Mouse (Mus musculus): ENCODE results near the gene Hes1.
"Not testable (repeated sequence)": the region's sequence is repeated elsewhere in the genome, so short reads cannot be mapped to it uniquely, and the experiment has no call there.

Gene Hes1

GRCm38 (mm10) chr16:30069950-30070770 lies 6.0 kb downstream of the Hes1 start:
- peak; percentile 95 for DNase-seq (ENCODE audit: inconsistent ontology term)

- no peak for DNase-seq (ENCODE audit: inconsistent ontology term)
These were observed 6.6 kb downstream of the Hes1 start for GRCm38 (mm10) chr16:30070771-30071191.

GRCm38 (mm10) chr16:30073317-30073716 lies 9.1 kb downstream of the Hes1 start:
- DNase-seq (ENCODE audit: inconsistent ontology term): no peak

- no peak for DNase-seq (ENCODE audit: inconsistent ontology term)
These were observed 17.3 kb downstream of the Hes1 start for GRCm38 (mm10) chr16:30081498-30081897.

- DNase-seq (ENCODE audit: inconsistent ontology term): no peak
These were observed 17.8 kb downstream of the Hes1 start for GRCm38 (mm10) chr16:30081980-30082379.

- no peak for DNase-seq (ENCODE audit: inconsistent ontology term)
These were observed 18.8 kb downstream of the Hes1 start for GRCm38 (mm10) chr16:30082965-30083364.

GRCm38 (mm10) chr16:30083536-30083935 lies 19.4 kb downstream of the Hes1 start:
- DNase-seq (ENCODE audit: inconsistent ontology term): no peak

GRCm38 (mm10) chr16:30088646-30089045 lies 24.5 kb downstream of the Hes1 start:
- DNase-seq (ENCODE audit: inconsistent ontology term): no peak

GRCm38 (mm10) chr16:30090200-30090865 lies 26.1 kb downstream of the Hes1 start:
- no peak for DNase-seq (ENCODE audit: inconsistent ontology term)

GRCm38 (mm10) chr16:30096050-30096449 lies 31.9 kb downstream of the Hes1 start:
- DNase-seq (ENCODE audit: inconsistent ontology term): peak; percentile 5

- DNase-seq (ENCODE audit: inconsistent ontology term): no peak
These were observed 32.3 kb downstream of the Hes1 start for GRCm38 (mm10) chr16:30096475-30096874.

- peak; percentile 22 for DNase-seq (ENCODE audit: inconsistent ontology term)
These were observed 34.9 kb downstream of the Hes1 start for GRCm38 (mm10) chr16:30099124-30099523.

- no peak for DNase-seq (ENCODE audit: inconsistent ontology term)
These were observed 38.1 kb downstream of the Hes1 start for GRCm38 (mm10) chr16:30102149-30102915.

GRCm38 (mm10) chr16:30102982-30103381 lies 38.8 kb downstream of the Hes1 start:
- no peak for DNase-seq (ENCODE audit: inconsistent ontology term)

- DNase-seq (ENCODE audit: inconsistent ontology term): no peak
These were observed 39.3 kb downstream of the Hes1 start for GRCm38 (mm10) chr16:30103495-30103894.

- DNase-seq (ENCODE audit: inconsistent ontology term): no peak
These were observed 40.2 kb downstream of the Hes1 start for GRCm38 (mm10) chr16:30104363-30104762.

GRCm38 (mm10) chr16:30105476-30105875 lies 41.3 kb downstream of the Hes1 start:
- DNase-seq (ENCODE audit: inconsistent ontology term): no peak

- DNase-seq (ENCODE audit: inconsistent ontology term): not testable (repeated sequence)
These were observed 44.0 kb downstream of the Hes1 start for GRCm38 (mm10) chr16:30108167-30108566.

- no peak for DNase-seq (ENCODE audit: inconsistent ontology term)
These were observed 46.3 kb downstream of the Hes1 start for GRCm38 (mm10) chr16:30110466-30110865.

GRCm38 (mm10) chr16:30111069-30111468 lies 46.9 kb downstream of the Hes1 start:
- no peak for DNase-seq (ENCODE audit: inconsistent ontology term)

GRCm38 (mm10) chr16:30111566-30111965 lies 47.4 kb downstream of the Hes1 start:
- DNase-seq (ENCODE audit: inconsistent ontology term): no peak

- no peak for DNase-seq (ENCODE audit: inconsistent ontology term)
These were observed 49.0 kb downstream of the Hes1 start for GRCm38 (mm10) chr16:30113170-30113569.
